Mouse (Mus musculus) ovary, postnatal 10 days (tissue): ENCODE data around the gene Pacsin2.
"Not testable (repeated sequence)": the region's sequence is repeated elsewhere in the genome, so short reads cannot be mapped to it uniquely, and the experiment has no call there.

Experiments used
- DNase-seq: peaks from one replicate; pipeline ENCODE4 v3.0.0; 2022; ENCODE audit warnings: low spot score

Pacsin2 gene

DNA sequence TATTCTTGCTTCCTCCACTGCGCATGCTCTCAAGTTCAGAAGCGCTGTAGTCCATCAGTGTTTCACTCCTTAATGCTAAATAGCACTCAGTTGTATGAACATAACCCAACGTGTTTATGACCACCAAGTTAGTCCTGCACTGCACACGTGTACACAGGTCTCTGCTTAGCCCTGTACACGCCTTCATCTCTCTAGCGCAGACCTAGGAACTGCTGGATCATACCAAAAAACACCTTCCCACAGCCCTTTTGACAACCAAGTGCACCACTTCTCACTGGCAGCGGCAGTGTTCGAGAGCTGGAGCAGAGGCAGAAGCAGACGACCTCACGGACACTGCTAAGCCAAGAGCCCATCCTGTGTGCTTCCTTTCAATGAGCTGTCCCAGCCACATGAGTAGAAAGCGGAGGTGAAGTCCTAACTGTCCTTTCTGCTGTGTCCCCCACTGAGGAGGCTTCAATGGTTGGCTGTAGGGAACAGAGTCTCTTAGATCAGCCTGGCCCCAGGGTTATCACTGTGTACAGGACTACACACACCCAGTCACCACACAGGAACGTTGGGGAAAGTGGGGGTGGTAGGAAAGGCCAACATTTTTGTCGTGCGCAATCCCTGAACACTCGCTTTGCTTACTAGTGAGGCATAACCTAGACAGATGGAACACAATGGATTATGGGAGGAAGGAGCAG lies 42.0 kb downstream of the Pacsin2 start:
- DNase-seq = no peak

DNA sequence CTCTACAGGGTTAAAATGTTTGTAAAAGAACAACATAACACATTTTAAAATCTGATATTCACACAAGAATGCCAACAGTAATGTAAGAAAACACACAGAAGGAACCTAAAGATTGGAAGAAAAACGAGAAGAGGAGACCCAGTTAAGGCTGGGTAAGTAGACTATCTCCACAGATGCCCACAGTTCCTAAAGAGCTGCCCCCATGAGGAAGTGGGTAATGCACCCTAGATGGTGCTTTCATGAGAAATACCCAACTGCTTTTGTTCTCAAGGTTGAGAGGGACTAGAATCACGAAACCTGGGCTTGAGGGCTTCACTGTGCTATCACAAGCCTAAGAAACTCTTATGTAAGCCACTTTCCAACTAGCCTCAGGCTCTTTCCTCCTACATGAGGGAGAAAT lies 44.8 kb downstream of the Pacsin2 start:
- no peak for DNase-seq

DNA sequence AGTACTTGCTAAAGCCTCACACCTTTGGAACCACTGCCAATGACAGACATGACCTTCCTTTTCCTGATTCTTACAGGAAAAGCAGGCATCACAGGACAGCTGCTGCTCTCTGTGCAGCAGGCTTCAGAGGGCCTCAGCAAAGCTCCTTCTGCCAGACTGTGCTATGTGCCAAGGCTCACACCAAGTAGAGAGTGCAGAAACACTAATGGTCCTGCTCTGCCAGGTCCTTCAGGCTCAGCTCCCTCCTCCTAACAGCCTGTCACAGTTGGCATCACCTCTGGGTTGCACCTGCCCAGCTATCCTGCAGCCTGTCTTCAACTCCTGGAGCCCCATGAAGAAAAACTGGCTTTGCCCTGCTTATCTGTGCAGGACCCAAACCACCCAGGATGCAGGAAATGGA lies 45.7 kb downstream of the Pacsin2 start:
- DNase-seq = no peak

DNA sequence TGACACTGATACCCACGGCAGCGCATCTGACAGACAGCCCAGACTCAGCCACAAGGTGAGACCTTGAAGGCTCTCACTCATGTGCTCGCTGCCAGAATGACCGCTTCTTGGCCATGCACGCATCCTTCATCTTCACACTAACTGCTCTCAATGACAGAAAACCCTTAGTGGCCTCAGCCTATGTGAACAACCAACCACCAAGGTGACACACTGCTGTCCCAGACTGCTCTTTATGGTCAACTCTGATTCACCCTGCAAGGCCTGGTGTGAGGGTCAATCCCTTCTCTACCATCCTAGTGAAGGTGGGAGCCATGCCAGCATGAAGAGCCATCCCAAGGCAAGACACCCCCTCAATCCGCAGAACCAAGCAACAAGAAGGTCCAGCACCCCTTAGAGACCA lies 46.5 kb downstream of the Pacsin2 start:
- DNase-seq = no peak

DNA sequence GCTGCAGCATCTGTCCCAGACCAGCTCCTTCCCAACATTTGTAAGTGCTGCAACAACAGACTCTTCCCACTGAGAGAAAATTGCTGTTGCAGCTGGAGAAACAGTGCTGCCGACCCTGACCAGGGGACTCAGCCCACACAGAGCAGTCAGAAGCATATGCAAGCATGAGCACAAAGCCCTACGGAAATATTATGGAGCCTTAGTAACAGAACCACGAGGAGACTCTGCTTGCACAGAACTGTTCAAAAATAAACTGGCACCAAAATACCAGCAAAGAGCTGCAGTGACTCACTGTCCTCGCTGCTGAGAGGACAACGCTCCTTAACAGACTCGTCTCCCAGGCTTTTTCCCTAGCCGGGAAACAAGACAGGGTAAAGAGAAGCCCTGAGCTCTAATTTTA lies 47.0 kb downstream of the Pacsin2 start:
- DNase-seq = no peak

DNA sequence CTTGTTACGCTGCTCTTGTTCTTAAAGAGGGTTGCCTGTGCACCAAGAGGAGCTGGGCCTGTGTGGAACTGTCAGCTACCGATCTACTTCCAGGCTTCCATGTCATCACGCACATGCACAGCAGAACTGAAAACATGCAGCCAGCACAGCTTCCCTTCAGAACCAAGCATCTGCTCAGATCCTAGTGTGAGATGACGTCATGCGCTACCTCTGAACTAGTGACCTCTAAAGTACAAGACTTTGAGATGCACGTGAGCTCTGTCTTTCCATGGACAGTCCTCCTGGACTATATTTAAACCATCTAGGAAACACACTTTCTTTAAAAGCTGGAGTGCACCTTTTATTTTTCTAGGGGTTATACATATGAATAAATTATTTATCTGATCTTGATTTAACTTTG lies 49.0 kb downstream of the Pacsin2 start:
- DNase-seq = no peak

DNA sequence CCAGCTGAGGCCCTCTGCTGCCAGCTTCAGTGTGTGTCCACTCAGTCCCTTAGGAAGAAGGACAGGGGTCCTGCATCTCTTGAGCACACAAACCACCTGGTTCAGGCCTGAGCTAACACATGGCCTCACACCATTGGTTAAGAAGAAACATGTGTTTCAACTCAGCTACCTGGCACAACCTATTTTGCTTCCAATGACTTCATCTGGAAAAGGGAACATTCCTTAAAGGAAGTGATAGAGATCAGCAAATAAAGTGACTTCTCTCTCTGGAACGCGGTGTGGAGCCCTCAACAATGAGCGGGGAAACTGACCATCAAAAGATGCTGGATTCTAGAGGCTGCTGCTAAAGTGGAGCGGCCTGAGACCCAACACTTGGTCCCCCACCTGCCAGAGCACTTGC lies 52.8 kb downstream of the Pacsin2 start:
- DNase-seq = no peak

DNA sequence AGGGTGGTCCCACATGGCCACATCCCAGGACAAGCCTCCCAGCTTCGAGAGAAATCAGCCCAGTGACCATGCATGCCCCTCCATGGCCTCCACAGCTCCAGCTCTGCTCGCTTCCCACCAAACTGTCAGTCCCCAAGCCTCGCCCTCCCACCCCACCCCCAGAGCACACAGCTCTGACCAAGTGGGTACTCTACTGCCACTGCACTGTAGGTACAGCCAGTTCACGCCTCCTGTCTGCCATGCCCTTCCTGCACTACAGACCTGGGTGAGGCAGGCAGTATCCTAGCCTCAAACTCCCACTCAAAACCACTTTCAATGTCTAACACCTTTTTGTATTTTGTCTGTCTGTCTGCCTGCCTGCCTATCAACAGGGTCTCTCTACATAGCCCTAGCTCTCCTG lies 53.7 kb downstream of the Pacsin2 start:
- DNase-seq = no peak

DNA sequence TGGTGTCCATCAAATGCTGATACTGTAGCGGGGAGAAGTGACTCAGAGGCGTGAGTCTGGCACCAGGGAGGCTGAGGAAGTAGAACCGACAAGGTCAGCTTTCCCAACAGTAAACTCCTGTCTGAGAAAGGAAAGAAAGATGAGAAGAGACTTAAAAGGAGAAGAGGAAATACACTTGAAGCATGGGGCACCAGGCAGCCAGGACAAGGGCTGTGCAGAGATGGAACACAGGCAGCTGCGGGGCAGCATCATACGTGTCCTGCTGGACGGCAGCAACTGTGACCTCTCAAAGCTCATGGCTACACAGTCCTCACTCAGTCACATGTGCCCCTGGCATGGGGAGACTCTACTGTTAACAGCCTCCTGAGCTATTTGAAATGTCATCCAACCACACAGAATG lies 54.1 kb downstream of the Pacsin2 start:
- no peak for DNase-seq

DNA sequence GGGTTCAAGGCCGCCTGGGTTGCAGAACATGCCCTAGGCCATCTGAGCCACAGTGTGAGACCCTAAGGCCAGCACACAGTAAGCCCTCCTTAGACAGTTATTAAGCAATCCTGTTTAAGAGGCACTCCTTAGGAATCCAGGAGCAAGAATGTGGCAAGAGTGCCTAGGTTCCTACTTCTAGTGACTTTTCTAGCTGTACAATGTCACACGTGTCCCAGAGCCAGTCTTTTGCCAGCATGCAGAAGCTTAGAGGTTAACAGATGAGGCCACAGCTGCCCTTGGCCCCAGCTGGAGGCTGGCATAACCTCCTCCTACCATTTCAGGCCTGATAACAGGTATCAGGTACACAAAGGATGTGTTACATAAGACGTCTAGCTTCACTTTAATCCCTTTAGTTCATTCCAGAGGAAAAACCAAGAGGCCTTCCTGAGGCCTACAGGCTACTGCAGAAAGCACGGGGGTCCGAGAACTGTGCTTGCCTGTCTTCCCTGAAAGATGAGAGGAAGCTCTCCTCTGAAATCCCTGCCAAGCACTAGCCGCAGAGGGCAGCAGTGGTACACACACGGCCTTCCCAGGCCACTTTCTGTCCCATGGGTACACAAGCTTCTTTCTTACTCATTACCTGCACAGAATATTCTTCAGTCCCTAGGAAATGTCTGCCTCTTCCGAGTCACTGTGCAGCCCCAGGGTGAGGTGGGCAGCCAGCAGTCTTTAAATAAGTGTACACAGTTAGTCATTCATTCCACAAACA lies 55.5 kb downstream of the Pacsin2 start:
- no peak for DNase-seq

DNA sequence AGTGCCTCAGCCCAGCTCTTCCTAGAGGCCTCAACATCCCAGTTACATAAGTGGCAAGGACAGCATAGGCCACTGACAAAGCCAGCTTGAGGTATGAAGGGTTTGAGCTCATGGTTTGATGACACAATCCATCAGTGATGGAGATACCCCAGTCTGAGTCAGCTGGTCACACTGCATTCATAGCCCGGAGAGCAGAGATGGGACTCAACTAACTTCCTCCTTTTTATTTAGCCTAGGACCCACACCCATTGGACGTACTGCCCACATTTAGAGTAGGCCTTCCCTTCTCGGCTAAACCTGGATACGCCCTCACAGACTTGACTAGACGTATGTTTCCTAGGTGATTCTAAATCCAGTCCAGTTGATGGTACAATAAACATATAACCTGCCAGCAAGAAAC lies 56.2 kb downstream of the Pacsin2 start:
- DNase-seq = no peak

DNA sequence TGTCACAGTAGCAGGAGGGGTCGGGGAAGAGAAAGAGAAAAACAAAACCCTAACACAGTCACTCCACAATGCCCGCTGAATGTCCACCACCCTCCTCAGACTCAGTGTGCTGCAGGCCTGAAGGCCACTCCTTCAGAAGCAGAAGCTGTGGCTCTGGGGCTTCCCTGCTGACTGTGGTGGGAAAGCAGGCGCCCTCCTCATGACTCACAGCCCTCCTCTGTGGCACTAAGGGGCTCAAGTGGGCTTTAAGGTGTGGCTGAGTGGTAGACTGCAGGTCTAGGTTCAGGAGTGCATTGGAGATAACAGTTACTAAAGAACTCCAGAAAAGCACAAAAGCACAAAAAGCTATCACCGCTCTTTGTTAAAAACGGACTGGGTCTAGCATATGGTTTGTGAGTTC lies 56.9 kb downstream of the Pacsin2 start:
- DNase-seq = no peak

DNA sequence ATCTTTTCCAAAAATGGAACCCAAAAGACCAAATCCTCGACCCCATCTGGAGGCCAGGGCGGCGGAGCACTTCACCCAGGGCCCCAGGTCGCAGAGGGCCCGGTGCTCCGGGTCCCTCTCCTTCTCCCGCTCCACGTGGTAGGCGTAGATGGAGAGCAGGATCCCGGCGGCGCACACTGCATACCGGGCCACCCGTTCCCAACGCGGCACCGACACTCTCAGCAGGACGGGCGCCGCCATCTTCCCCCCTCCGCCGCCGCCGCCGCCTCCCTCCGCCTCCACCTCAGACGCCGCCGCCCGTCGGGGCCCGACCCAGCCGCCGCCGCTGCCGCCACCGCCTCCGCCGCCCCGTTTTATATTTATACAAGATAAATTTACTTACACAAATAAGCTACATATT lies 58.5 kb downstream of the Pacsin2 start:
- not testable (repeated sequence) for DNase-seq

DNA sequence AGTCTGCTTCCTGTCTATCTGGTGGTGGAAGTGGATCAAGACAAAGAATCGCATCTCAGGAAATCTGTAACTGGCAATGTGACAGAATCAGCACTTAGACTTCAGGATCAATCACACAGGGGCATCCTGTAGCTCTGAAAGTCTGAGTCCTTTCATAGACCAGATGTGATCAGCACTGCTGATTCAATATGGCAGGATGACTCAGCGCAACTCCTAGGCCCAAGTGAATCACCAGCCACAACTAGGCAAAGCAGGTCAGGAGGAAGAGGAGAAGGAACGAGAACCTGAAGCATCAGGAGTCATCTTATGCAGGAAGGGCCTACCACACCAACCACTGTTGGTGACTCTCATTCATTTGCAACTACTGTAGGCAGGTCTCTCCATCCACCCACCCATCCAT lies 60.4 kb downstream of the Pacsin2 start:
- no peak for DNase-seq

DNA sequence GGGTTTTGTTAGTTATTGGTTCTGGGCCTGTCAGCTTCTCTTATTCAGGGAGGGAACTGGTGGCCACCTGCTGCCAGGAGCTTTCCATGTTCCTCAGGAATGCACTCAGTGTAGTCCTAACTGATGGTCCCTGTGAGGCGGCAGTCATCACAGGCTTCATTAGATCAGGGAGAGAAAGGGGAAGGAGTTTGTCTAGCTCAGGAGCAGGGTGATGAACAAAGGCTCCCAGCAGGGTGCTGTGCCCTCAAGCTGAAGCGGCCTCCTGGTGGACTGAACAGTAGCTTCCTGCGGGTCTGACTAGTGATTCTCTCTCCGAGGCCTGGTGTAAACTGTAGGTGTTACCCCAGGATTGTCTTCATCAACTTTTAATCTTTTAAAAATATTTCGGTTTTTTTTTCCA lies 61.4 kb downstream of the Pacsin2 start:
- DNase-seq = no peak

DNA sequence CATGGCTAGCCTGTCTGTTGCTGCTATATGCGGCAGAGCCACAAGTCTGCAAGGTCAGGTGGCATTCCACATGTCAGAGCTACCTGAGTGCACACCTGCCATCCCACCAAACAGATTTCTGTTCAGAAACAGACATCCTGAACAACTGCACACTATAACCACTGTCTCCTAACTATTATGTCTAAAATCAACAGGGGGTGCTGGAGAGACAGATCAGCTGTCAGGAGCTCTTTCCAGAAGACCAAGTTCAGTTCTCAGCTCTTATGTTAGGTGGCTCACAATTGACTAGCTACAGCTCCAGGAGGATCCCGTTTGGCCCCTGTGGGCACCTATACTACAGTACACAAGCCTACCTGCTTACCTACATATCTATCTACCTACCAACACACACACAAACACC lies 71.7 kb downstream of the Pacsin2 start:
- DNase-seq = no peak

DNA sequence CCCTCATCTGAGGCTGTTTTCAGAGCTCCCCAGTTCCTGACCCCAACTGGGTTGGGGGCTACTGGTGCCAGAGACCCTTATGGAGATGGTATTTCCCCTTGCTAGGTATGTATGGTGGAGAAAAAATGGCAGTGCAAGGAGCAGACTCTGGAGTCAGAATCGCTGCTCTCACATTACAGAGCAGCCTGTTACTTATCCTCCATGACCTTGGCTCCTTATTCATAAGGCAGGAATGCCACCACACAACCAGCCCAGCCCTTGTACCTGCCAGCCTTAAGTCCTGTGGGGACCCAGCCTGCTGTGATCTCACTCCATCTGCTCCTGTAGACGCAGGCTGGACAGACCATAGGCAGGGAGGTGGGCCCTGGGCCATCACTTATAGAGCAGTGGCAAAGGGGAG lies 76.5 kb downstream of the Pacsin2 start:
- no peak for DNase-seq

DNA sequence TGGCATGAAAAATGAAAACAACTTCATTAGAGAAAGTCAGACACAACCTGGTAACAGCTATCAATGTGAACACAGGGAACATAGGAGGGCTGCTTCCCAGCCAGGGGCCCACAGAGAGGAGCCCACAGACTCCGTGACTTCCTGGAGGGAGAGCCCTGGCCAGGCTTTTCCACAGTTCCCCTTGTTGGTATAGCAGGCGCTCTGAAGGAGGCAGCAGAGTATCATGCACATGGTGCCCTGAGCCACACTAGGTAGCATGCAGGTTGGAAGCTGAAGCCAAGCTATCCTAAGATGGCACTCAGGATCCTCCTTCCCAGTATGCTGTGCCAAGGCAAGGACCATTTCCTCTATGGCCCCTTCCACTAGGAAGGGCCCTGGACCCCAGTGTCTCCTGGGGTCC lies 80.8 kb downstream of the Pacsin2 start:
- no peak for DNase-seq

DNA sequence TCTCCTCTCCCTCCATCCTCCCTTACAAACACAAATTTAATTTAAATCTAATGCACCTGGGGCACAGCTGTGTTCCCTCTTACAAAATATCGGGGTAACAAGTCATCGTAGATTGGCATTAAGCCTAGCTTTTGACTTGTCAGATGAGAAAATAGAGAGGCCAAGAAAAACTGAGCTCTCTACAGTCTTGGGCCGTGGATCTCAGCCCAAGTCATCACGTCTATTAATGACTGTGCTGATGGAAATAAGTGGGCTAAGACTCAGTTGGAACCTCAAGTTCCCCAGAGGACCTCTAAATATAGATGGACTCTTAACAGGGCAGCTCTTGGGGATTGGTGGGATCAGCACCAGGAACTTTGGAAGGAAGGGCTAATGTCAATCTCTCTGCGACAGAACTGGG lies 81.3 kb downstream of the Pacsin2 start:
- DNase-seq = no peak

DNA sequence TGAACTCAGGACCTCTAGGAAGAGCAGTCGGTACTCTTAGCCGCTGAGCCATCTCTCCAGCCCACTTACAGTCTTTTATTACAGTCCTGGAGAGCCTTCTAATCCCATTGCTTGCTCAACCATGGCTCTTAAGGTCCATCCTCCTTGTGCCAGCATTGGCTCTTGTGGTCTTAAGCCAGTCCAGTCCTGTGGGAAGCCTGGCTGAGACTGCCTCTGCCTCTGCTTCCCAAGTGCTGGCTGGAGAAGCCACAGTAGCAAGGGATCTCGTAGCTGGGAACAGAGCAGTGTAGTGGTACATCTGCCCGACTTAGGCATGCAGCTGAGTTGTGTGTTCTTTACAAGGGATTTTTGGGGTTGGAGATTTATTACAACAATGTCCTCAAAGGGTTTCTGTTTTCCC lies 81.9 kb downstream of the Pacsin2 start:
- no peak for DNase-seq

DNA sequence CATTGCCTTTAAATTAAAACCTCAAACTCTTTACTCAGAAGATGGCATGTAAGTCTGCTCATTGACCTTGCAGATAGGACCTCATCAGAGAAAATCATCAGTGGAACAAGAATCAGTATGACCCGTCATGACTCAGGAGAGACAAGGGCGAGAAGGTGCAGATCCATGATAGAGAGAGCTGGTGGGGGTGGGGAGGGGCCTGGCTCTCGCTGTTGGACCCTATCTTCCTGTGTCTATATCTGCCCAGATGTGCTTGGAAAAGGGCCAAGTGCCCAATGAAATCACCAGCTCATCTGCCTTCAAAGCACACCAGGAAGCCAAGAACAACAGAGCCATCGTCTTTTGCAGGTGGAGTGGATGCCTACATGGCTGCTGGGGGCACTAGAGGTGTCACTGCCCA lies 87.3 kb downstream of the Pacsin2 start:
- no peak for DNase-seq

DNA sequence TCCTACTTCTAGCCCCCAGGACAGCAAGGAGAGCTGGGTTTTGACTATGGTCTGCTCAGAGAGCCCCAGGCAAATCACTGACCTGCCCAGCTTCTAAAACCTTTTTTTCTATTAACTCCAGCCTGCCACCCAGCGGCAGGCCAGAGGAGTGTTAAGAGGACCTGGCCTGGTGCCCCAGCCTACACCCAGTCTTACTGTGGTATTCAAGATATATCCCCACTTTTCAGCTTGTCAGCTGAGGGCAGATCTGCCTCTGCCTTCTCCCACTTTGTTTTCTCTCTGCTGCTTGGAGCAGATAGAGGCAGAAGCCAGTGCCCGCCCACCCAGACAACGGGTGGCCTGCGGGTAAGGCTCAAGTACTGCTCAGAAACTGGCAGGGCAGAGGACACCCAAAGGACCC lies 89.3 kb downstream of the Pacsin2 start:
- peak; percentile 28 for DNase-seq

DNA sequence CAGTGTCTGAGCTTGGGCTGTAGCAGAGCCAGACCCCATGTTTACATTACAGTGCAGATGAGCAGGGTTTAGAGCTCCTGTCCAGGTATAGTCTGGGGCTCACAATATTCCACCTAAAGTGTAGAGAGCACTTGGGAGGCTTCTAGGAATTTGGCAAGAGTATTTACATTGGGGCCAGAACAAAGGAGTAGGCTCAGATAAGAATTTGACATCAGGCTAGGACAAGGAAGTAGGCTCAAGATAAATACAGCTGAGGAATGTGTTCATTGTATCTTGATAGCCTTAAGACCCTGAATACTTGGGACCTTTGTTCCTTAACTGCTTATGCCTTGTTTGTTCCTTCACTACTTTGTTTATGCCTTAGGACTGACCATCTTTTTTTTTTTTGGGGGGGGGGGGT lies 90.3 kb downstream of the Pacsin2 start:
- no peak for DNase-seq

DNA sequence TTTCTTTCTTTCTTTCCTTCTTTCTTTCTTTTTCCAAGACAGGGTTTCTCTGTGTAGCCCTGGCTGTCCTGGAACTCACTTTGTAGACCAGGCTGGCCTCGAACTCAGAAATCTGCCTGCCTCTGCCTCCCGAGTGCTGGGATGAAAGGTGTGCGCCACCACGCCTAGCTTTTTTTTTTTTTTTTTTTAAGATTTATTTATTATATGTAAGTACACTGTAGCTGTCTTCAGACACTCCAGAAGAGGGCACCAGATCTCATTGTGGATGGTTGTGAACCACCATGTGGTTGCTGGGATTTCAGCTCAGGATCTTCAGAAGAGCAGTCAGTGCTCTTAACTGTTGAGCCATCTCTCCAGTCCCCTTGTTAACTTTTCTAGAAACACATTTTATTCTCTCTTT lies 95.7 kb downstream of the Pacsin2 start:
- DNase-seq = not testable (repeated sequence)
